Mouse (Mus musculus): Measurements from ENCODE around the gene Eno3. TPM values are rescaled to one million over a fixed set of nuclear protein-coding genes. Genes with fewer than 3 reads are reported as not detected.

The Eno3 gene
- polyA plus RNA-seq, 1 experiment from 2014 or later = 67.8 TPM

DNA sequence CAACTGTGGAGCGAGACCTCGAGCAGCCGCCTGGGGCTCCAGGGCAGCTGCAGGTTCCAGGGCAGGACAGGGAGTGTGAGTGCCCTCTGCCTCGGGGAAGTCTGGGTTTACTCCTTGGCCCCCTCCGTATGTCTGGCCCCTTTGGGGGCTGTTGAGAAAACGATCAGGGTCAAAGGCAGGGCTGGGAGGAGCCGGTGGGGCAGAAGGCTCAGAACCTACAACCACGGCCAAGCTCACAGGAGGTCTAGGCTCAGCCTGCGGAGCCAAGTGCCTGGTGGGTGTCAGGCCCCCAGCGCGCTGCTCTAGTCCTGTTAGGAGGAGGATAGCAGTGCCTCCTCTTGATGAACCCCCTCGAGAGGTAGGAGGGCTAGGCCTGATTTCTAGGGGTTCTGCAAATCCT is 24.2 kb downstream of the Eno3 start:
- Histone ChIP-seq H3K36me3 (peaks cover 76% of the 10 kb centered on the region), H3K4me1 (peaks cover 13% of the 10 kb centered on the region), H3K27me3 (ENCODE audit: low read depth, poor library complexity, severe bottlenecking) (no peaks in the 10 kb centered on the region), H3K9me3 (replicated peaks) (no peaks in the 10 kb centered on the region), H3K4me3 (no peak overlapping the region), H3K27ac (0 out of 2 replicates have a peak overlapping the region, but pooled peaks have one; percentile 46)
- no peak for DNase-seq (ENCODE audit: low spot score)
- WGBS = 56% methylated on average over 12 of the region's 12 CpGs

DNA sequence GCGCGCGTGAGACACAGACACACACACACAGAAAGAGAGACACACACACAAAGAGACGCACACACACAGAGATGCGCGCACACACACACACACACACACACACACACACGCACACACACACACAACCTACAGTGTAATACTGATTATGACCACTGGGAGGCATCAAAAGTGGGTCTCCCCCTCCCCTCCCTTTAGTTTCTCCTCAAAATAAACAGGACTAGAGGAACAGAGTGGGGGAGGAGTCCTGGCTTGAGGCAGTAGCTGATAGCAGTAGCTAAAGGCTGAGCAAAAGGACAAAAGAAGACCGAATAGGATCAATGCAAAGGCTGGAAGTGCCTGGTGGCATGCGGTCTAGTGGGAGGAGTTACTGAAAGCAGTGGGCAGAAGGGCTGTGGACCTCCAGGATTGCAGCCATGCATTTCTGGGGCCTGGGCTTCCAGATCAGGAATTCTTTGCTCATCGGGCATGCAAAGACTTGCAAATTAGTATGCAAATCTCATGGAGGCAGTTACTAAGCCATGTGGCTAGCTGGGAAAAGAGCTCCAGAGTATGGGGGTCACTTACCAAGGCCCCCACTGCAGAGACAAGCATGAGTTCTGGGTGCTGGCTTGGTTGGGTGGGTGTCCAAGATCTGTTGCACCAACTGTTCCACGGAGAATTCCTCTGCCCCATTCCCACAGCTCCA is 25.0 kb downstream of the Eno3 start:
- 0 out of 2 replicates have a peak overlapping the region, but pooled peaks have one; percentile 3 for H3K4me3 ChIP-seq

GRCm38 (mm10) chr11:70683640-70684039 is 26.6 kb downstream of the Eno3 start:
- Histone ChIP-seq H3K9me3 (replicated peaks) (no peaks in the 10 kb centered on the region), H3K4me3 (no peak overlapping the region), H3K27me3 (ENCODE audit: low read depth, poor library complexity, severe bottlenecking) (no peaks in the 10 kb centered on the region), H3K4me1 (peaks cover 36% of the 10 kb centered on the region), H3K36me3 (peaks cover 64% of the 10 kb centered on the region), H3K27ac (no peak overlapping the region)
- no peak for DNase-seq (ENCODE audit: low spot score)
- 90% methylated on average over 5 of the region's 5 CpGs for WGBS

More for the DNA sequence above, 25.0 kb downstream of the Eno3 start:
- peak overlapping the region; percentile 14; the same call in 1 of the 2 replicates for H3K27ac ChIP-seq
- H3K4me1 ChIP-seq = peaks cover 22% of the 10 kb centered on the region
- peak; percentile 54 for DNase-seq (ENCODE audit: low spot score)
- H3K36me3 ChIP-seq = peaks cover 68% of the 10 kb centered on the region
- no peaks in the 10 kb centered on the region for H3K9me3 ChIP-seq (replicated peaks)
- WGBS = 19% methylated on average over 11 of the region's 11 CpGs
- no peaks in the 10 kb centered on the region for H3K27me3 ChIP-seq (ENCODE audit: low read depth, poor library complexity, severe bottlenecking)

- Histone ChIP-seq H3K4me1 (peaks cover 32% of the 10 kb centered on the region), H3K9me3 (replicated peaks) (no peaks in the 10 kb centered on the region), H3K4me3 (peak overlapping the region; percentile 93), H3K27ac (peak overlapping the region; percentile 92), H3K36me3 (peaks cover 39% of the 10 kb centered on the region), H3K27me3 (ENCODE audit: low read depth, poor library complexity, severe bottlenecking) (no peaks in the 10 kb centered on the region)
- WGBS = 4% methylated on average over 16 of the region's 16 CpGs
- DNase-seq (ENCODE audit: low spot score) = no peak
These were observed 30.0 kb downstream of the Eno3 start for GRCm38 (mm10) chr11:70686901-70687566.

DNA sequence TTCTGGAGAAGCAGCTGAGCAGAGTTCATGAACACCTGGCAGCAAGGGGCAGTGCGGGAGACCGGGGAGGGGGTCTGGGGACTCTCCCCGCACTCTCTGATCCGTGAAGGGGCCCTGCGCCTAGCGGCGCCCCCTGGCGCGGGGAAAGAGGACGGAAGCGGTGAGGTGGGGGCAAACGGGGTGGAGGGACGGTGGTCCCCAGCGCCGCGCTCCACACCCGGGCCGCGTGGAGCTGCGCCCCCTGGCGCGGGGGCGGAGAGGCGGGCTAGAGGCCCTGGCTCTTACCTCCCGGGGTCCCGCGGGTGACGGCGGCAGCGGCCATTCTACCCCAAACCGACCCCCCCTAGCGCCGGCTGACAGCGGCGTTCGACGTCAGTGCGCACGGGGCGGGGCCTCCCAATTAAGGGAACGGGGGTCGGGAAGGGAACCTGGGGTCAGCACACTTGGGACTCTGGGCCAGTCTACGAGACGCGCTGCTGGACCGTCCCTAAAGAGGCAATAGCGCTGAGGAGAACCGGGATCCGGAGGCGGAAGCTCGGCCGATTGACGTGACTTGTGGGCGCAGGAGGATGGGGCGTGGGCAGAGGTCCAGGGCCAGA is 30.7 kb downstream of the Eno3 start, which contains the start of gene Camta2:
Camta2 (minus strand) TSS at position 505 of the 599 bp plus-strand sequence.
- DNase-seq (ENCODE audit: low spot score) = peak; percentile 91
- H3K4me1 ChIP-seq = peaks cover 27% of the 10 kb centered on the region

DNA sequence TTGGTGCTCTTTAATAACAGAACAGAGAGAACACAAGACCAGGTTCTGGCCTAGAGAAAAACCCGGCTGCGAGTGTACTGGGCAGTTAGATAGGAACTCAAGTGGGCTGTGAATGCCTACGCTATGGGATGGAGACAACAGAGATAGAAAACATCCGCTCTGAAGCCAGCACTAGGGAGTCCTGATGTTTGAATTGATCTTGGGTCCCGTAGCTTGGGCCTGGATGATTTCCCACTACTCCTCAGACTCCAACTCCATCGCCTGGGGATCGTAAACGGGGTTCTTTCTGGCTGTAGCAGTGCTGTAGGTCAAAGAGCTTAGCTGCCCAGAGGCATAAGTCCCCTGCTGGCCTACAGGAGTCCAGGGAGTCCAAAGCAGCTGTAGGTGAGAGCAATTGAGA is 31.4 kb downstream of the Eno3 start:
- peak overlapping the region; percentile 92 for H3K27ac ChIP-seq
- no peaks in the 10 kb centered on the region for H3K27me3 ChIP-seq (ENCODE audit: low read depth, poor library complexity, severe bottlenecking)
- peaks cover 27% of the 10 kb centered on the region for H3K4me1 ChIP-seq
- WGBS = 13% methylated on average over 8 of the region's 8 CpGs
- peak overlapping the region; percentile 93 for H3K4me3 ChIP-seq
- peak; percentile 39 for DNase-seq (ENCODE audit: low spot score)
- no peaks in the 10 kb centered on the region for H3K9me3 ChIP-seq (replicated peaks)
- H3K36me3 ChIP-seq = peaks cover 25% of the 10 kb centered on the region

More for the DNA sequence above, 30.7 kb downstream of the Eno3 start, which contains the start of gene Camta2:
- Histone ChIP-seq H3K4me3 (peak within 1 kb of the TSS; percentile 93), H3K9me3 (replicated peaks) (no peaks in the 10 kb centered on the region), H3K27ac (peak within 1 kb of the TSS; percentile 92), H3K36me3 (peaks cover 32% of the 10 kb centered on the region), H3K27me3 (ENCODE audit: low read depth, poor library complexity, severe bottlenecking) (no peaks in the 10 kb centered on the region)
- under 1% methylated on average over 47 of the region's 55 CpGs for WGBS

DNA sequence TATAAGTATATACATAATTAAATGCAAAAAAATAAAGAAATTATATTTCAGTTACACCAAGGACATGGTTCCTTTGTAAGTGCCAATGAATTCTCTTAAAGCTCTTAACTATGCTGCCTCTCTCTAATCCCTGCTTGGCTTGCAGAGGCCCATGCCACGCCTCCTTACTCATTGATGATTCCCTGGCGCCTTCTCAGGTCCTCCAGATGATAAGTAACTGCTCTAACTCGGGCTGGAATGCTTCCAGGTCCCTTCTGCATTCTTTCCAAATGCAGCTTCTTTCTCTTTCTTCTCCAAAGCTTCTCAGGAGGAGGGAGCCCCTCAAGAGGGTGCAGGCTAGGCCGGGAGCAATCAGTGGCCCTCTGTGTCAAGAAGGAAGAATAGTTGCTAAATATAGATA is 32.6 kb downstream of the Eno3 start:
- WGBS = 59% methylated on average over 4 of the region's 4 CpGs
- Histone ChIP-seq H3K27ac (no peak overlapping the region), H3K9me3 (replicated peaks) (no peaks in the 10 kb centered on the region), H3K36me3 (peaks cover 13% of the 10 kb centered on the region), H3K4me3 (no peak overlapping the region), H3K27me3 (ENCODE audit: low read depth, poor library complexity, severe bottlenecking) (no peaks in the 10 kb centered on the region), H3K4me1 (peaks cover 27% of the 10 kb centered on the region)
- no peak for DNase-seq (ENCODE audit: low spot score)

DNA sequence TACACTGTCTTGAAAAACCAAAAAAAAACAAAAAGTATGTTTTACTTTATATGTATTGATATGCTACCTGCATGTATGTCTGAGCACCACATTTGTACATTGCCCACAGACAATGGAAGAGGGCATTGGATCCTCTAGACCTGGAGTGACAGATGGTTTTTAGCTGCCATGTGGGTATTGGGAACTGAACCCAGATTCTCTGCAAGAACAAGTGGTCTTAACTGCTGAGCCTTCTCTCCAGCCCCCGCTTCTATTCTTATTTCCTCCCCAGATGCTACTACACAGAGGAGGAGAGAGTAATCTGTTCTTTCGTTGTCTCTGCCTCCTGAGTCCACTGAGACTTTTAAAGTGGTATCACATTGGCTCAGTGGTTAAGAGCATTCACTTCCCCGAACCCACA is 36.5 kb downstream of the Eno3 start:
- DNase-seq (ENCODE audit: low spot score) = no peak
- no peaks in the 10 kb centered on the region for H3K36me3 ChIP-seq
- no peak overlapping the region for H3K4me3 ChIP-seq
- H3K4me1 ChIP-seq = peaks cover 5% of the 10 kb centered on the region
- no peaks in the 10 kb centered on the region for H3K9me3 ChIP-seq (replicated peaks)
- H3K27me3 ChIP-seq (ENCODE audit: low read depth, poor library complexity, severe bottlenecking) = no peaks in the 10 kb centered on the region
- no peak overlapping the region for H3K27ac ChIP-seq
- WGBS = 70% methylated on average over 3 of the region's 3 CpGs

GRCm38 (mm10) chr11:70697376-70697775 is 40.4 kb downstream of the Eno3 start:
- 83% methylated on average over 3 of the region's 3 CpGs for WGBS
- Histone ChIP-seq H3K4me3 (no peak overlapping the region), H3K36me3 (peaks cover 2% of the 10 kb centered on the region), H3K27me3 (ENCODE audit: low read depth, poor library complexity, severe bottlenecking) (no peaks in the 10 kb centered on the region), H3K4me1 (peaks cover 27% of the 10 kb centered on the region), H3K27ac (no peak overlapping the region), H3K9me3 (replicated peaks) (no peaks in the 10 kb centered on the region)
- DNase-seq (ENCODE audit: low spot score) = no peak

DNA sequence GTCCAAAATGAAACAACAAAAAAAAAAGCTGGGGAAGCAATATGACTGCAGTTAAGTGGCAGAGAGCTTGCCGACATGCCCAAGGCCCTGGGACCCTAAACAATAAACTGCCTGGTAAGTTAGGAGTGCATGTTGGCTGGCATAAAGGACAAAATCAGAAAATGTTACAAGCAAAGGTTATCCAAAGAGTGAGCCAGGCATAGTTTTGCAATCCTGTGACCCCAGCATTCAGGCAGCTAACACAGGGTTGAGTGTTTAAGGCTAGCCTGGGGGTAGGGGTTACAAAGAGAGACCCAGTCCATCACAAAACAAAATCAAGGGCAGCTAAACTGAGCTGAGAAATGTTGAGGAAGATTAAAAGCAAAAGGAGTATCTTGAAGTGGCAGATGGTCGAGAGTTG is 42.0 kb downstream of the Eno3 start:
- Histone ChIP-seq H3K9me3 (replicated peaks) (no peaks in the 10 kb centered on the region), H3K4me1 (peaks cover 34% of the 10 kb centered on the region), H3K27ac (no peak overlapping the region), H3K4me3 (no peak overlapping the region), H3K27me3 (ENCODE audit: low read depth, poor library complexity, severe bottlenecking) (no peaks in the 10 kb centered on the region), H3K36me3 (peaks cover 19% of the 10 kb centered on the region)
- WGBS = 76% methylated on average over 2 of the region's 2 CpGs
- no peak for DNase-seq (ENCODE audit: low spot score)

DNA sequence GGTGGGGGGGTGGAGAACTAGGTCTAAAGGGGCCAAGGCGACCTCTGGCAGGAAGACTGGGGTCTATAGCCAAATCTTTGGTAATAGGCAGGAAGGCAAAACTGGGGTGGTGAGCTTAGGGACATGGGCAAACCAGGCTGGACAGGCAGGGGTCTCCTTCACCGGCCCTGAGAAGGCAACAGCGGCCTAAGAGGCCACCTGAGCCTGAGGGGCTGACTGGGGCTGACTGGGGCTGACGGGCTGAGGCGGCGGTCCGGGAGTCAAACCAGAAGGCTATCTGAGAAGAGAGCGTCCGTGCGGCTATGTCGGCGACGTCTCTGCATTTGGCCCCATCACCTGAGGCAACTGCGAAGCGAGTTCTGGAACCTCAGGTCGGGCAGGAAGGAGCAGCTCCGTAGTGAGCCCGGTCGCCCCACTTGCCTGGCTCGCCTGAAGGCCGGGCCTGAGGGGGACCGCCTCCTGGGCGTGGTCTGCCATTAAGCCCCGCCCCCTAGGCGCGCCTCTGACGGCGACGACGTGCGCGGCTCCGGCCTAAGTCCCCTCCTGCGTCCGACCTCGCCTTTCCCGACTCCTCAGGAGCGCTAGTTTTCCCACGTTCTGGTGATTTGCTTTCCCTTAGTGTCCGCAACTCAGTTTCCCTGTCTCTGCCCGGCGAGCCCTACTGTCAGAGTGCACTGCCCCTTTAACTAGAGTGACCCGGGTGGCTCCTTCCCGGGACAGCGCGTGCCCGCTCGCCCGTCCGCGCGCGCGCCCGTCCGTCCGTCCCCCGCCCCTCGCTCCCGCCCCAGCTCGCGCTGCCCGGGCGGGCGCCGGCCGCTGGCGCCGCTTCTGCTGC is 42.9 kb downstream of the Eno3 start, which contains the start of the genes Inca1 and Kif1c:
Inca1 (minus strand) TSS at position 434 of the 835 bp plus-strand sequence.
Kif1c (plus strand) TSS at position 827 of the 835 bp plus-strand sequence.
- Histone ChIP-seq H3K9me3 (replicated peaks) (no peaks in the 10 kb centered on the region), H3K36me3 (peaks cover 28% of the 10 kb centered on the region), H3K4me3 (peak within 1 kb of the TSS; percentile 96), H3K27me3 (ENCODE audit: low read depth, poor library complexity, severe bottlenecking) (no peaks in the 10 kb centered on the region), H3K27ac (peak within 1 kb of the TSS; percentile 96), H3K4me1 (peaks cover 34% of the 10 kb centered on the region)
- WGBS = 1% methylated on average over 69 of the region's 69 CpGs
- DNase-seq (ENCODE audit: low spot score) = peak; percentile 96

- peaks cover 34% of the 10 kb centered on the region for H3K4me1 ChIP-seq
- no peaks in the 10 kb centered on the region for H3K27me3 ChIP-seq (ENCODE audit: low read depth, poor library complexity, severe bottlenecking)
- peak; percentile 76 for DNase-seq (ENCODE audit: low spot score)
- H3K36me3 ChIP-seq = peaks cover 34% of the 10 kb centered on the region
- peak overlapping the region; percentile 96 for H3K27ac ChIP-seq
- under 1% methylated on average over 34 of the region's 34 CpGs for WGBS
- peak overlapping the region; percentile 96 for H3K4me3 ChIP-seq
- no peaks in the 10 kb centered on the region for H3K9me3 ChIP-seq (replicated peaks)
These were observed 43.6 kb downstream of the Eno3 start for GRCm38 (mm10) chr11:70700613-70701012.
